ENCODE assay signal across 8 mouse cellular contexts in genomic region chr5:122898963-122899776, GRCm38 (mm10). TPM values are rescaled to one million over a fixed set of nuclear protein-coding genes. Genes with fewer than 3 reads are reported as not detected.
DNase-seq lines count a peak whose midpoint lies in the region; ATAC-seq and TF ChIP-seq lines count a peak whose summit lies in the region.

No protein-coding gene starts in this region.

- peaks cover 52% of the 10 kb centered on the region for H3K79me2 ChIP-seq in CH12.LX (replicated peaks; ENCODE audit: control insufficient read depth, extremely low read depth, insufficient read depth, poor library complexity, severe bottlenecking)

- H3K9me3 ChIP-seq in CH12.LX (replicated peaks; ENCODE audit: low read length): no peaks in the 10 kb centered on the region
- no peaks in the 10 kb centered on the region for H3K9me3 ChIP-seq in embryonic facial prominence, embryonic 11.5 days (replicated peaks; ENCODE audit: control insufficient read depth, low read length)
- no peaks in the 10 kb centered on the region for H3K9me3 ChIP-seq in hindbrain, embryonic 13.5 days
- H3K9me3 ChIP-seq in lung, embryonic 14.5 days (ENCODE audit: low read depth, low read length): no peaks in the 10 kb centered on the region

- dilution Hi-C loops in CH12.LX (cut with MboI; ENCODE audit: extremely low pct_ligation_motif_present, extremely low pct_unique_long_range_greater_than_20kb, low sequenced_read_pairs): no loop called here

- H3K9ac ChIP-seq in CH12.LX (ENCODE audit: insufficient read depth, low read depth): peak overlapping the region; percentile 95
- H3K9ac ChIP-seq in embryonic facial prominence, embryonic 11.5 days (replicated peaks; ENCODE audit: low read length): peak overlapping the region; percentile 96
- H3K9ac ChIP-seq in hindbrain, embryonic 13.5 days: peak overlapping the region; percentile 95
- peak overlapping the region; percentile 90 for H3K9ac ChIP-seq in lung, embryonic 14.5 days

- 4% methylated on average over 42 of the region's 45 CpGs for WGBS in embryonic facial prominence, embryonic 11.5 days
- WGBS in hindbrain, embryonic 13.5 days: 4% methylated on average over 42 of the region's 45 CpGs
- 1% methylated on average over 45 of the region's 45 CpGs for WGBS in lung, embryonic 14.5 days

- DNase-seq in adrenal gland, adult (ENCODE audit: inconsistent age in 2 of 2, low spot score in 1 of 2): peak; percentile 31 to 63
- no peak for DNase-seq in adrenal gland, adult 8-10 months
- DNase-seq in CH12.LX (ENCODE audit: extremely low read depth): no peak
- DNase-seq in embryonic facial prominence, embryonic 11.5 days (ENCODE audit: low spot score): peak; percentile 26
- DNase-seq in lung, embryonic 14.5 days: peak; percentile 49
- DNase-seq in retina, embryonic 14.5 days (ENCODE audit: low spot score): peak; percentile 39
- no peak for DNase-seq in right cerebral cortex, adult 2 months (ENCODE audit: low spot score in 2 of 2)

- no peak for TF ChIP-seq CTCF in CH12.LX (conservative IDR thresholded peaks at IDR 0.05 in 1 of 2, IDR thresholded peaks at IDR 0.05 in 1 of 2; ENCODE audit: low read depth in 2 of 2, low read length in 2 of 2)
- TF ChIP-seq CTCF in lung, embryonic 14.5 days (IDR thresholded peaks at IDR 0.05; ENCODE audit: low read depth): no peak

- H3K4me1 ChIP-seq in CH12.LX (ENCODE audit: control insufficient read depth in 1 of 2, insufficient read depth in 2 of 2): peaks cover 9 to 82% of the 10 kb centered on the region in 2 experiments
- H3K4me1 ChIP-seq in embryonic facial prominence, embryonic 11.5 days (ENCODE audit: control insufficient read depth, insufficient read depth, low read length): no peaks in the 10 kb centered on the region
- H3K4me1 ChIP-seq in hindbrain, embryonic 13.5 days (replicated peaks): peaks cover 51% of the 10 kb centered on the region
- peaks cover 11% of the 10 kb centered on the region for H3K4me1 ChIP-seq in lung, embryonic 14.5 days (ENCODE audit: insufficient read depth)

- peak overlapping the region; percentile 87 for H3K4me2 ChIP-seq in CH12.LX (ENCODE audit: insufficient read depth, low read depth, poor library complexity, severe bottlenecking)
- H3K4me2 ChIP-seq in embryonic facial prominence, embryonic 11.5 days (ENCODE audit: low read depth, low read length): peak overlapping the region; percentile 81
- H3K4me2 ChIP-seq in hindbrain, embryonic 13.5 days: peak overlapping the region; percentile 71
- peak overlapping the region; percentile 90 for H3K4me2 ChIP-seq in lung, embryonic 14.5 days

- no peak for TF ChIP-seq RAD21 in CH12.LX (IDR thresholded peaks at IDR 0.05; ENCODE audit: low read depth, low read length)

- H3K36me3 ChIP-seq in CH12.LX (replicated peaks in 1 of 2; ENCODE audit: control insufficient read depth in 1 of 2, insufficient read depth in 1 of 2, low read length in 1 of 2): peaks cover 0 to 36% of the 10 kb centered on the region in 2 experiments
- no peaks in the 10 kb centered on the region for H3K36me3 ChIP-seq in embryonic facial prominence, embryonic 11.5 days (replicated peaks; ENCODE audit: control insufficient read depth, insufficient read depth, low read depth, low read length)
- no peaks in the 10 kb centered on the region for H3K36me3 ChIP-seq in hindbrain, embryonic 13.5 days
- no peaks in the 10 kb centered on the region for H3K36me3 ChIP-seq in lung, embryonic 14.5 days (ENCODE audit: insufficient read depth)

- no peak for ATAC-seq in embryonic facial prominence, embryonic 11.5 days (replicated peaks; ENCODE audit: insufficient number of reproducible peaks, low FRiP score, low TSS enrichment, low read depth)
- ATAC-seq in hindbrain, embryonic 13.5 days (ENCODE audit: low FRiP score): peak; percentile 8
- 0 out of 2 replicates have a peak, but pooled peaks have one; percentile 3 for ATAC-seq in lung, embryonic 14.5 days (ENCODE audit: insufficient read depth)

- H3K27me3 ChIP-seq in CH12.LX (replicated peaks): no peaks in the 10 kb centered on the region
- H3K27me3 ChIP-seq in embryonic facial prominence, embryonic 11.5 days (ENCODE audit: control insufficient read depth, insufficient read depth, low read length): no peaks in the 10 kb centered on the region
- no peaks in the 10 kb centered on the region for H3K27me3 ChIP-seq in hindbrain, embryonic 13.5 days
- no peaks in the 10 kb centered on the region for H3K27me3 ChIP-seq in lung, embryonic 14.5 days (ENCODE audit: insufficient read depth, low read length)

- peak overlapping the region; percentile 72 to 84 (median 72) for H3K4me3 ChIP-seq in CH12.LX (replicated peaks in 1 of 3; ENCODE audit: low read depth in 2 of 3, low read length in 2 of 3, poor library complexity in 1 of 3)
- peak overlapping the region; percentile 95 for H3K4me3 ChIP-seq in embryonic facial prominence, embryonic 11.5 days (ENCODE audit: low read depth, low read length)
- H3K4me3 ChIP-seq in hindbrain, embryonic 13.5 days: peak overlapping the region; percentile 86
- H3K4me3 ChIP-seq in lung, embryonic 14.5 days (ENCODE audit: low read depth, low read length): peak overlapping the region; percentile 78

- no peak for TF ChIP-seq EP300 in CH12.LX (IDR thresholded peaks at IDR 0.05; ENCODE audit: low read length)

- in situ Hi-C loops in CH12.LX (cut with MboI; ENCODE audit: low pct_ligation_motif_present, low pct_unique_long_range_greater_than_20kb, low sequenced_read_pairs): no loop called here

- peak overlapping the region; percentile 66 for H3K27ac ChIP-seq in CH12.LX (ENCODE audit: insufficient read depth, low read depth)
- peak overlapping the region; percentile 84; the same call in 1 of the 2 replicates for H3K27ac ChIP-seq in embryonic facial prominence, embryonic 11.5 days (replicated peaks; ENCODE audit: low read depth, low read length)
- peak overlapping the region; percentile 97 for H3K27ac ChIP-seq in hindbrain, embryonic 13.5 days
- H3K27ac ChIP-seq in lung, embryonic 14.5 days (ENCODE audit: low read depth): peak overlapping the region; percentile 90

- TF ChIP-seq POLR2A in CH12.LX (IDR thresholded peaks at IDR 0.05; ENCODE audit: low read depth, low read length): no peak

TF ChIP-seq in CH12.LX, 34 proteins besides CTCF, POLR2A, EP300 and RAD21:
- TF ChIP-seq CHD1 (IDR thresholded peaks at IDR 0.05; ENCODE audit: low read depth, low read length): no peak
- no peak for TF ChIP-seq MAFK (IDR thresholded peaks at IDR 0.05; ENCODE audit: insufficient replicate concordance, low read length)
- no peak for TF ChIP-seq HCFC1 (IDR thresholded peaks at IDR 0.05; ENCODE audit: low read depth, low read length)
- TF ChIP-seq SMC3 (IDR thresholded peaks at IDR 0.05; ENCODE audit: low read depth, low read length): no peak
- TF ChIP-seq BHLHE40 (IDR thresholded peaks at IDR 0.05; ENCODE audit: low read depth, low read length): no peak
- TF ChIP-seq ZNF384 (IDR thresholded peaks at IDR 0.05; ENCODE audit: low read depth, low read length): peak; percentile 48
- no peak for TF ChIP-seq MAX (IDR thresholded peaks at IDR 0.05; ENCODE audit: low read length)
- TF ChIP-seq TCF12 (IDR thresholded peaks at IDR 0.05; ENCODE audit: low read depth, low read length): 0 out of 2 replicates have a peak, but pooled peaks have one; percentile 8
- peak; percentile 21; the same call in 1 of the 2 replicates for TF ChIP-seq SIN3A (IDR thresholded peaks at IDR 0.05; ENCODE audit: low read length)
- TF ChIP-seq RCOR1 (conservative IDR thresholded peaks at IDR 0.05; ENCODE audit: low read depth, low read length): no peak
- 0 out of 2 replicates have a peak, but pooled peaks have one; percentile 35 for TF ChIP-seq ELF1 (IDR thresholded peaks at IDR 0.05; ENCODE audit: low read depth, low read length)
- no peak for TF ChIP-seq USF2 (conservative IDR thresholded peaks at IDR 0.05; ENCODE audit: low read depth, low read length)
- TF ChIP-seq USF1 (IDR thresholded peaks at IDR 0.05; ENCODE audit: low read depth, low read length): no peak

RNA-seq across cellular contexts. Expression of gene Rnf34, which starts 49.3 kb away (rescaled TPM):
- total RNA-seq in adrenal gland, adult 8-10 months (2022): 10 to 100 TPM; 18.5 to 34.4 (median 27.0) TPM
- total RNA-seq in CH12.LX (2012; rRNA removed) (17.2 and 18.4 TPM in 2 replicates), CH12.LX (2014; rRNA removed) (24.1 and 24.6 TPM in 2 replicates)
- polyA plus RNA-seq in CH12.LX (2012; ENCODE audit: insufficient read length, low read depth): 29.1 and 30.8 TPM in 2 replicates
- polyA plus RNA-seq in embryonic facial prominence, embryonic 11.5 days (2014; fragmentation: Nextera tagmentation; extraction: Ambion mirVana): 49.7 and 50.6 TPM in 2 replicates
- 48.4 and 50.6 TPM in 2 replicates for polyA plus RNA-seq in hindbrain, embryonic 13.5 days (2015; fragmentation: Nextera tagmentation; extraction: Ambion mirVana)
- polyA plus RNA-seq in lung, embryonic 14.5 days (2014; fragmentation: Nextera tagmentation; extraction: Ambion mirVana): 29.8 and 33.5 TPM in 2 replicates

Comparison
In these comparisons a context has a peak if more than half of its experiments do, and no peak if none do; other contexts are left out.
1. DNase-seq: peak in adrenal gland, adult (2 of 2), embryonic facial prominence, embryonic 11.5 days (single experiment), lung, embryonic 14.5 days (single experiment) and retina, embryonic 14.5 days (single experiment); none in adrenal gland, adult 8-10 months (single experiment), CH12.LX (single experiment) and right cerebral cortex, adult 2 months (0 of 2).
2. Peak in every context shown above with its lines, with median percentiles within 50 percentile points of each other: H3K27ac ChIP-seq, H3K4me2 ChIP-seq, H3K4me3 ChIP-seq and H3K9ac ChIP-seq.